Mouse (Mus musculus): ENCODE results near the gene Gm27021.

The Gm27021 gene

GRCm38 (mm10) chr8:120667561-120668373, at the start of gene Gm27021, which contains the start of gene Cox4i1:
Gene Gm27021, minus strand, starts transcription at chr8:120668079.
Gene Cox4i1, plus strand, starts transcription at chr8:120668222.
- DNase-seq (ENCODE audit: low spot score), result peak; percentile 92

GRCm38 (mm10) chr8:120715996-120716680, 48.3 kb upstream of the Gm27021 start:
- no peak for DNase-seq (ENCODE audit: low spot score)

GRCm38 (mm10) chr8:120715200-120715599, 47.3 kb upstream of the Gm27021 start:
- DNase-seq (ENCODE audit: low spot score), result no peak

- DNase-seq (ENCODE audit: low spot score), result no peak
These were observed 41.3 kb upstream of the Gm27021 start for GRCm38 (mm10) chr8:120709176-120709575.

GRCm38 (mm10) chr8:120706193-120706592, 38.3 kb upstream of the Gm27021 start:
- DNase-seq (ENCODE audit: low spot score), result no peak

GRCm38 (mm10) chr8:120705163-120705562, 37.3 kb upstream of the Gm27021 start:
- DNase-seq (ENCODE audit: low spot score), result no peak

GRCm38 (mm10) chr8:120704203-120704602, 36.3 kb upstream of the Gm27021 start:
- DNase-seq (ENCODE audit: low spot score), result peak; percentile 32

GRCm38 (mm10) chr8:120701758-120702465, 34.0 kb upstream of the Gm27021 start:
- peak; percentile 41 for DNase-seq (ENCODE audit: low spot score)

- no peak for DNase-seq (ENCODE audit: low spot score)
These were observed 32.2 kb upstream of the Gm27021 start for GRCm38 (mm10) chr8:120700053-120700452.

GRCm38 (mm10) chr8:120699565-120699964, 31.7 kb upstream of the Gm27021 start:
- DNase-seq (ENCODE audit: low spot score), result no peak

- DNase-seq (ENCODE audit: low spot score), result no peak
These were observed 31.2 kb upstream of the Gm27021 start for GRCm38 (mm10) chr8:120699079-120699478.

- DNase-seq (ENCODE audit: low spot score), result no peak
These were observed 30.5 kb upstream of the Gm27021 start for GRCm38 (mm10) chr8:120698426-120698825.

- DNase-seq (ENCODE audit: low spot score), result no peak
These were observed 30.0 kb upstream of the Gm27021 start for GRCm38 (mm10) chr8:120697979-120698272.

GRCm38 (mm10) chr8:120697154-120697978, 29.5 kb upstream of the Gm27021 start:
- DNase-seq (ENCODE audit: low spot score), result peak; percentile 46

GRCm38 (mm10) chr8:120696401-120697153, 28.7 kb upstream of the Gm27021 start:
- DNase-seq (ENCODE audit: low spot score), result peak; percentile 36

GRCm38 (mm10) chr8:120693861-120694493, 26.1 kb upstream of the Gm27021 start:
- DNase-seq (ENCODE audit: low spot score), result peak; percentile 39

- no peak for DNase-seq (ENCODE audit: low spot score)
These were observed 25.1 kb upstream of the Gm27021 start for GRCm38 (mm10) chr8:120692934-120693333.

- no peak for DNase-seq (ENCODE audit: low spot score)
These were observed 20.6 kb upstream of the Gm27021 start for GRCm38 (mm10) chr8:120688511-120688910.

- DNase-seq (ENCODE audit: low spot score), result no peak
These were observed 19.9 kb upstream of the Gm27021 start for GRCm38 (mm10) chr8:120687786-120688185.

- DNase-seq (ENCODE audit: low spot score), result no peak
These were observed 18.7 kb upstream of the Gm27021 start for GRCm38 (mm10) chr8:120686576-120686975.

GRCm38 (mm10) chr8:120686051-120686450, 18.2 kb upstream of the Gm27021 start:
- DNase-seq (ENCODE audit: low spot score), result peak; percentile 56
